Mouse (Mus musculus): ENCODE measurements around the gene Gm13289. TPM values are rescaled to one million over a fixed set of nuclear protein-coding genes. Genes with fewer than 3 reads are reported as not detected.
A peak's percentile ranks its signal among the peaks of the same experiment; 100 is the strongest.
"Not testable (repeated sequence)": the region's sequence is repeated elsewhere in the genome, so short reads cannot be mapped to it uniquely, and the experiment has no call there.

Gm13289 gene
- polyA plus RNA-seq, 1 experiment from 2014 or later = not detected

DNA sequence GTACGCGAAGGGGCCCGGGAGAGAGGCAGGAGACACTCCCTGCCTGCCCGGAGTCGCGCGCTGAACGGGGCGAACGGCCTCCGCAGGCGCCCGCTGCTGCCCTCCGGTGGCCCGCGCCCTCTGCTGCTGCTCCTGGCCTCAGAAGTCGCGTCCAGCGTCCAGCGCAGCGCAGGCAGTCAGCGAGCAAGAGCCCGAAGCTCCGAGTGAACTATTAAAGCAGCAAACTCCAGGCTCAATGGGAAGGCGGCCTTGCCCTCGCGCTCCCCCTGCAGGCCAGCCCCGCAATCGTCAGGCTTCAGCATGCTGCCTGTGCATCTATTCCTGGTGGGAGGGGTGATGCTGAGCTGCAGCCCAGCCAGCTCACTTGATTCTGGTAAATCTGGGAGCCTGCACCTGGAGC is 2.8 kb downstream of the Gm13289 start, which contains the start of gene Gm13272:
TSS of gene Gm13272 (plus strand) at position 301 of the 400 bp plus-strand sequence.
- H3K9ac ChIP-seq (ENCODE audit: low read depth, low read length); H3K4me1 ChIP-seq (ENCODE audit: control insufficient read depth, insufficient read depth, low read length); ATAC-seq; H3K36me3 ChIP-seq (ENCODE audit: control insufficient read depth, insufficient read depth, low read length); H3K27me3 ChIP-seq (replicated peaks; ENCODE audit: control insufficient read depth, insufficient read depth, low read length); H3K9me3 ChIP-seq (ENCODE audit: control insufficient read depth, low read length); H3K27ac ChIP-seq (ENCODE audit: low read length); H3K4me3 ChIP-seq (ENCODE audit: low read length); H3K4me2 ChIP-seq (ENCODE audit: low read depth, low read length): not testable (repeated sequence)
- no CpG with 5 or more reads among the region's 29 CpGs for WGBS

DNA sequence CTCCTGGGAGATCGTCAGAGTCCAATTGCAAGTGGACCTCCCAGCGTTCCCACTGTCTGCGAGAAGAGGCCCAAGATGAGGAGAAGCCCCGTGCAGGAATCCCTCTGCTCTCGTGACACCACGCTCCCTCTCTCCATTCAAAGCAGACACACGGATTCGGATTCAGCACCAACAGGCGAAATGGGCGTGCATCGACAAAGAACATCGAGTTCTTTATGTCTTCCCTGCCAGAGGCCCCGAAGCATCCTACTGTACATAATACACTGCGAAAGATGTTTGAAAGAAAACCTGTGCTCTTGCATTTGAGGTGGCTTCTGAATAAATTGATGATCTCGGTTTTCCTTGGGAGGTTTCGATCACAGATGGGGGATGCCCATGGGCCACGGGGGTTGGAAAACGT is 3.6 kb downstream of the Gm13289 start:
- 45% methylated on average over 13 of the region's 18 CpGs for WGBS
- H3K4me1 ChIP-seq (ENCODE audit: control insufficient read depth, insufficient read depth, low read length); H3K36me3 ChIP-seq (ENCODE audit: control insufficient read depth, insufficient read depth, low read length); ATAC-seq; H3K4me3 ChIP-seq (ENCODE audit: low read length); H3K9me3 ChIP-seq (ENCODE audit: control insufficient read depth, low read length); H3K27me3 ChIP-seq (replicated peaks; ENCODE audit: control insufficient read depth, insufficient read depth, low read length); H3K9ac ChIP-seq (ENCODE audit: low read depth, low read length); H3K27ac ChIP-seq (ENCODE audit: low read length); H3K4me2 ChIP-seq (ENCODE audit: low read depth, low read length): not testable (repeated sequence)

DNA sequence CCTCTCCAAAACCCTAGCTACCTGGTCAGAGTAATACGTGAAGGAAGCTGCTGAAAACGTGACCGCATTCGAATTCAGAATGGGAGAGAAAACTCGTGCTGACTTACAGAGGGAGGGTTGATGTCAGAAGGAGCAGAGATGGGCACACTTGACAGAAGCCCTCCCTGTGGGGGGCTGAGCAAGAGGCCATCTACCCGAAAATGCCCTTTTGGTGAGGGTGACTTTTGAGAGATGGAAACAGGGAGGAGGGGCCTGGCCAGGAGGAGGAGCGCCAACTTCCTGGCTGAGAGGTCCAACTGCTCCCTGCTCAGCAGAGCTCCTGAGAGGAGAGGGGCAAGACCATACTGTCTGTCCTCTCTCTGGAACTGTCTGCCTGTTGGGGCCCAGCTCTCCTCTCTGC is 5.1 kb downstream of the Gm13289 start, which contains the start of gene Ifnz:
TSS of gene Ifnz (plus strand) at position 301 of the 400 bp plus-strand sequence.
- Histone ChIP-seq H3K4me2 (ENCODE audit: low read depth, low read length) (peak within 1 kb of the TSS; percentile 33; the same call in 1 of the 2 replicates), H3K4me3 (ENCODE audit: low read length) (peak within 1 kb of the TSS; percentile 27; the same call in 1 of the 2 replicates)
- 17% methylated on average over 4 of the region's 7 CpGs for WGBS
- H3K27me3 ChIP-seq (replicated peaks; ENCODE audit: control insufficient read depth, insufficient read depth, low read length); H3K27ac ChIP-seq (ENCODE audit: low read length); H3K9me3 ChIP-seq (ENCODE audit: control insufficient read depth, low read length); H3K4me1 ChIP-seq (ENCODE audit: control insufficient read depth, insufficient read depth, low read length); ATAC-seq; H3K36me3 ChIP-seq (ENCODE audit: control insufficient read depth, insufficient read depth, low read length); H3K9ac ChIP-seq (ENCODE audit: low read depth, low read length): not testable (repeated sequence)

DNA sequence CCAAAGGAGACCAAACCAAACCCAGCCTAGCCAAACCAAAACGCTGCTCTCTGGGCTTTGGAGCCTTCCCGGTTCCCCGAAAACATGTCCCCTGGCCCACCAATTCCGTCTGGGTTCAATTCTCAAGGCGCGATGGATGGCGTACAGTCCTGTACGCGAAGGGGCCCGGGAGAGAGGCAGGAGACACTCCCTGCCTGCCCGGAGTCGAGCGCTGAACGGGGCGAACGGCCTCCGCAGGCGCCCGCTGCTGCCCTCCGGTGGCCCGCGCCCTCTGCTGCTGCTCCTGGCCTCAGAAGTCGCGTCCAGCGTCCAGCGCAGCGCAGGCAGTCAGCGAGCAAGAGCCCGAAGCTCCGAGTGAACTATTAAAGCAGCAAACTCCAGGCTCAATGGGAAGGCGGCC is 5.6 kb downstream of the Gm13289 start:
- Histone ChIP-seq H3K4me3 (ENCODE audit: low read length) (peak overlapping the region; percentile 27; the same call in 1 of the 2 replicates), H3K4me2 (ENCODE audit: low read depth, low read length) (peak overlapping the region; percentile 33; the same call in 1 of the 2 replicates)
- not testable (repeated sequence) for H3K9me3 ChIP-seq (ENCODE audit: control insufficient read depth, low read length); ATAC-seq; H3K36me3 ChIP-seq (ENCODE audit: control insufficient read depth, insufficient read depth, low read length); H3K4me1 ChIP-seq (ENCODE audit: control insufficient read depth, insufficient read depth, low read length); H3K27ac ChIP-seq (ENCODE audit: low read length); H3K27me3 ChIP-seq (replicated peaks; ENCODE audit: control insufficient read depth, insufficient read depth, low read length); H3K9ac ChIP-seq (ENCODE audit: low read depth, low read length)
- 0% methylated on average over 12 of the region's 31 CpGs for WGBS

DNA sequence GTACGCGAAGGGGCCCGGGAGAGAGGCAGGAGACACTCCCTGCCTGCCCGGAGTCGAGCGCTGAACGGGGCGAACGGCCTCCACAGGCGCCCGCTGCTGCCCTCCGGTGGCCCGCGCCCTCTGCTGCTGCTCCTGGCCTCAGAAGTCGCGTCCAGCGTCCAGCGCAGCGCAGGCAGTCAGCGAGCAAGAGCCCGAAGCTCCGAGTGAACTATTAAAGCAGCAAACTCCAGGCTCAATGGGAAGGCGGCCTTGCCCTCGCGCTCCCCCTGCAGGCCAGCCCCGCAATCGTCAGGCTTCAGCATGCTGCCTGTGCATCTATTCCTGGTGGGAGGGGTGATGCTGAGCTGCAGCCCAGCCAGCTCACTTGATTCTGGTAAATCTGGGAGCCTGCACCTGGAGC is 8.7 kb downstream of the Gm13289 start, which contains the start of gene Gm13276:
TSS of gene Gm13276 (plus strand) at position 301 of the 400 bp plus-strand sequence.
- not testable (repeated sequence) for H3K4me2 ChIP-seq (ENCODE audit: low read depth, low read length); H3K9me3 ChIP-seq (ENCODE audit: control insufficient read depth, low read length); H3K36me3 ChIP-seq (ENCODE audit: control insufficient read depth, insufficient read depth, low read length); H3K27me3 ChIP-seq (replicated peaks; ENCODE audit: control insufficient read depth, insufficient read depth, low read length); H3K27ac ChIP-seq (ENCODE audit: low read length); ATAC-seq; H3K4me3 ChIP-seq (ENCODE audit: low read length); H3K4me1 ChIP-seq (ENCODE audit: control insufficient read depth, insufficient read depth, low read length); H3K9ac ChIP-seq (ENCODE audit: low read depth, low read length)
- no CpG with 5 or more reads among the region's 27 CpGs for WGBS

DNA sequence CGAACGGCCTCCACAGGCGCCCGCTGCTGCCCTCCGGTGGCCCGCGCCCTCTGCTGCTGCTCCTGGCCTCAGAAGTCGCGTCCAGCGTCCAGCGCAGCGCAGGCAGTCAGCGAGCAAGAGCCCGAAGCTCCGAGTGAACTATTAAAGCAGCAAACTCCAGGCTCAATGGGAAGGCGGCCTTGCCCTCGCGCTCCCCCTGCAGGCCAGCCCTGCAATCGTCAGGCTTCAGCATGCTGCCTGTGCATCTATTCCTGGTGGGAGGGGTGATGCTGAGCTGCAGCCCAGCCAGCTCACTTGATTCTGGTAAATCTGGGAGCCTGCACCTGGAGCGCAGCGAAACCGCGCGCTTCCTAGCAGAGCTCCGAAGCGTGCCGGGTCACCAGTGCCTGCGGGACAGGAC is 11.7 kb downstream of the Gm13289 start, which contains the start of gene Gm13277:
TSS of gene Gm13277 (plus strand) at position 231 of the 400 bp plus-strand sequence.
- ATAC-seq; H3K9me3 ChIP-seq (ENCODE audit: control insufficient read depth, low read length); H3K4me3 ChIP-seq (ENCODE audit: low read length); H3K36me3 ChIP-seq (ENCODE audit: control insufficient read depth, insufficient read depth, low read length); H3K9ac ChIP-seq (ENCODE audit: low read depth, low read length); H3K4me1 ChIP-seq (ENCODE audit: control insufficient read depth, insufficient read depth, low read length); H3K4me2 ChIP-seq (ENCODE audit: low read depth, low read length); H3K27ac ChIP-seq (ENCODE audit: low read length); H3K27me3 ChIP-seq (replicated peaks; ENCODE audit: control insufficient read depth, insufficient read depth, low read length): not testable (repeated sequence)
- WGBS = 0% methylated on average over 1 of the region's 28 CpGs

DNA sequence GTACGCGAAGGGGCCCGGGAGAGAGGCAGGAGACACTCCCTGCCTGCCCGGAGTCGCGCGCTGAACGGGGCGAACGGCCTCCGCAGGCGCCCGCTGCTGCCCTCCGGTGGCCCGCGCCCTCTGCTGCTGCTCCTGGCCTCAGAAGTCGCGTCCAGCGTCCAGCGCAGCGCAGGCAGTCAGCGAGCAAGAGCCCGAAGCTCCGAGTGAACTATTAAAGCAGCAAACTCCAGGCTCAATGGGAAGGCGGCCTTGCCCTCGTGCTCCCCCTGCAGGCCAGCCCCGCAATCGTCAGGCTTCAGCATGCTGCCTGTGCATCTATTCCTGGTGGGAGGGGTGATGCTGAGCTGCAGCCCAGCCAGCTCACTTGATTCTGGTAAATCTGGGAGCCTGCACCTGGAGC is 14.5 kb downstream of the Gm13289 start, which contains the start of gene Gm13278:
TSS of gene Gm13278 (plus strand) at position 301 of the 400 bp plus-strand sequence.
- not testable (repeated sequence) for H3K27me3 ChIP-seq (replicated peaks; ENCODE audit: control insufficient read depth, insufficient read depth, low read length); H3K4me3 ChIP-seq (ENCODE audit: low read length); H3K9ac ChIP-seq (ENCODE audit: low read depth, low read length); H3K36me3 ChIP-seq (ENCODE audit: control insufficient read depth, insufficient read depth, low read length); H3K4me1 ChIP-seq (ENCODE audit: control insufficient read depth, insufficient read depth, low read length); H3K4me2 ChIP-seq (ENCODE audit: low read depth, low read length); ATAC-seq; H3K27ac ChIP-seq (ENCODE audit: low read length); H3K9me3 ChIP-seq (ENCODE audit: control insufficient read depth, low read length)
- WGBS = no CpG with 5 or more reads among the region's 28 CpGs

DNA sequence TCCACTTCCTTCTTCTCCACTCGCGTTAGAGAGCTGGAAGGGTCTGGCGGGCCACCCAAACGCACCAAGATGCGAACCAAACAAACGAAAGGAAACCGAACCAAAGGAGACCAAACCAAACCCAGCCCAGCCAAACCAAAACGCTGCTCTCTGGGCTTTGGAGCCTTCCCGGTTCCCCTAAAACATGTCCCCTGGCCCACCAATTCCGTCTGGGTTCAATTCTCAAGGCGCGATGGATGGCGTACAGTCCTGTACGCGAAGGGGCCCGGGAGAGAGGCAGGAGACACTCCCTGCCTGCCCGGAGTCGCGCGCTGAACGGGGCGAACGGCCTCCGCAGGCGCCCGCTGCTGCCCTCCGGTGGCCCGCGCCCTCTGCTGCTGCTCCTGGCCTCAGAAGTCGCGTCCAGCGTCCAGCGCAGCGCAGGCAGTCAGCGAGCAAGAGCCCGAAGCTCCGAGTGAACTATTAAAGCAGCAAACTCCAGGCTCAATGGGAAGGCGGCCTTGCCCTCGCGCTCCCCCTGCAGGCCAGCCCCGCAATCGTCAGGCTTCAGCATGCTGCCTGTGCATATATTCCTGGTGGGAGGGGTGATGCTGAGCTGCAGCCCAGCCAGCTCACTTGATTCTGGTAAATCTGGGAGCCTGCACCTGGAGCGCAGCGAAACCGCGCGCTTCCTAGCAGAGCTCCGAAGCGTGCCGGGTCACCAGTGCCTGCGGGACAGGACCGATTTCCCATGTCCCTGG is 17.4 kb downstream of the Gm13289 start, which contains the start of gene Gm13275:
TSS of gene Gm13275 (plus strand) at position 552 of the 740 bp plus-strand sequence.
- not testable (repeated sequence) for H3K27ac ChIP-seq (ENCODE audit: low read length); H3K9me3 ChIP-seq (ENCODE audit: control insufficient read depth, low read length); H3K4me3 ChIP-seq (ENCODE audit: low read length); H3K4me1 ChIP-seq (ENCODE audit: control insufficient read depth, insufficient read depth, low read length); H3K27me3 ChIP-seq (replicated peaks; ENCODE audit: control insufficient read depth, insufficient read depth, low read length); ATAC-seq; H3K9ac ChIP-seq (ENCODE audit: low read depth, low read length); H3K4me2 ChIP-seq (ENCODE audit: low read depth, low read length); H3K36me3 ChIP-seq (ENCODE audit: control insufficient read depth, insufficient read depth, low read length)
- WGBS = 0% methylated on average over 9 of the region's 52 CpGs

DNA sequence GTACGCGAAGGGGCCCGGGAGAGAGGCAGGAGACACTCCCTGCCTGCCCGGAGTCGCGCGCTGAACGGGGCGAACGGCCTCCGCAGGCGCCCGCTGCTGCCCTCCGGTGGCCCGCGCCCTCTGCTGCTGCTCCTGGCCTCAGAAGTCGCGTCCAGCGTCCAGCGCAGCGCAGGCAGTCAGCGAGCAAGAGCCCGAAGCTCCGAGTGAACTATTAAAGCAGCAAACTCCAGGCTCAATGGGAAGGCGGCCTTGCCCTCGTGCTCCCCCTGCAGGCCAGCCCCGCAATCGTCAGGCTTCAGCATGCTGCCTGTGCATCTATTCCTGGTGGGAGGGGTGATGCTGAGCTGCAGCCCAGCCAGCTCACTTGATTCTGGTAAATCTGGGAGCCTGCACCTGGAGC is 20.4 kb downstream of the Gm13289 start, which contains the start of gene Gm13279:
TSS of gene Gm13279 (plus strand) at position 301 of the 400 bp plus-strand sequence.
- no CpG with 5 or more reads among the region's 28 CpGs for WGBS
- not testable (repeated sequence) for H3K4me2 ChIP-seq (ENCODE audit: low read depth, low read length); H3K36me3 ChIP-seq (ENCODE audit: control insufficient read depth, insufficient read depth, low read length); H3K9me3 ChIP-seq (ENCODE audit: control insufficient read depth, low read length); ATAC-seq; H3K9ac ChIP-seq (ENCODE audit: low read depth, low read length); H3K4me1 ChIP-seq (ENCODE audit: control insufficient read depth, insufficient read depth, low read length); H3K27ac ChIP-seq (ENCODE audit: low read length); H3K4me3 ChIP-seq (ENCODE audit: low read length); H3K27me3 ChIP-seq (replicated peaks; ENCODE audit: control insufficient read depth, insufficient read depth, low read length)
